Mouse (Mus musculus): ENCODE results near the gene Fh1. TPM values are rescaled to one million over a fixed set of nuclear protein-coding genes. Genes with fewer than 3 reads are reported as not detected.

The Fh1 gene
- 561 TPM for polyA plus RNA-seq (2014; fragmentation: Illumina TruSeq; extraction: RNeasy Lipid Tissue Mini Kit (QIAGEN cat#74804); ENCODE audit: low read depth, low replicate concordance)

DNA sequence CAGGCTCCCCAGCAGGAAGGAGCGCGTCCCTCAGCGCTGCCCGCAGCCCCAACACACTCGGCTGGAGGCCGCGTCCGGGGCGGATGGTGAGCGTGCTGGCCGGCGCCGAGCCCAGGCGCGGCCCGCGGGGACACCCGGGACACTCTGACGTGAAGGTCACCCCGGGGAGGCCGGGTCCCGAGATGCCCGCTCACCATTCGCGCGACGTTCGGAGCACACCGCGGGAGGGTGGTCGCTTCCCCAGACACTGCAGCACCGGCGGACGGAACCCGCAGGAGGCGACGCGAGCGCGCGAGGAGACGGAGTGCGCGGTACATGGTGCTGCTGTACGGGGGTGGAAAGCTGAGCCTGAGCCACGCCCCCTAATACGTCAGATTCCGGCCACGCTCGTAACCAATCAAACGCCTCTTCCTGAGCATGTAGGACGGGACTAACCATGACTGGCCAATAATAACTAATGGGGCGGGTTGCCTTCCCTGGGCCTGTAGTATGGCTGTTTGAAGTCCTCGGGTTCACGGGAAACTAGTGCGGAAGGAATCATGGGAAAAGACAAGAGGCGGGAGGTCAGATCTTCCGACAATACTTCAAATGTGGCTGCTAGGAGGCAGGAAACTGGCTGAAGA is at the start of gene Fh1:
Gene Fh1 (minus strand): TSS at position 379 of the 623 bp plus-strand sequence.

DNA sequence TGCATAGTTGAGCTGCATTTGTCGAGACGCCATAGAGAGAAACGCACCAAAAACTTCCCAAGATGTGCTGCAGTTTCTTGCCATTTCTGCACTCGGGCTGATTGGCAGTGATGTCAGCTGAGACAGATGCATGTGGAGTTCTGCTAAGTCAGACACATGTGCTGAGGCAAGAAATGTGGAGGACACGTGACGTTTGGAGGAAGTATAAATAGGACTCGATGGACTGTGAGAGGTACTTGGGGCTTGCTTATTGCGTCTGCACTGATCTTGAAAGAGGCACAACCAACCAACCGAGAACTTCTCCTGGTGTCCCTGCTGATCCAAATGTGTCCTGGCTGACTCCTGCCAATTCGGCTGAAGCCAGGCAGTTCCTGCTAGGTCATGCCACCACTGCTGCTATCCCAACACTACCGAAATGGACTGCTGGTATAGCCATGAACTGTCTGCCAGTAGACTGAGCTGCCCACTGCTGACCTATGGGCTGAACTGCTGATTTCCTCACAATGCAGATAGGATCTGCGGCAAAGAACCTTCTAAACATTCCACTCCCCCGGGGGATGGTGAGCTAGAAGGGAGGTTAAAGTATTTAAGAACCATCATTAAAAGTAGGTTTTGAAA is 5.5 kb downstream of the Fh1 start, which contains the start of gene Kmo:
Gene Kmo (plus strand): TSS at position 568 of the 618 bp plus-strand sequence.

Other genes starting within 250 kb of the Fh1 start
- gene Rgs7, start 133.1 kb downstream of the Fh1 start, polyA plus RNA-seq (2014; fragmentation: Illumina TruSeq; extraction: RNeasy Lipid Tissue Mini Kit (QIAGEN cat#74804); ENCODE audit: low read depth, low replicate concordance): 1.2 TPM
- 184 TPM for gene Kmo, start 5.3 kb downstream of the Fh1 start, polyA plus RNA-seq (2014; fragmentation: Illumina TruSeq; extraction: RNeasy Lipid Tissue Mini Kit (QIAGEN cat#74804); ENCODE audit: low read depth, low replicate concordance)
- gene Opn3, start 67.1 kb upstream of the Fh1 start, polyA plus RNA-seq (2014; fragmentation: Illumina TruSeq; extraction: RNeasy Lipid Tissue Mini Kit (QIAGEN cat#74804); ENCODE audit: low read depth, low replicate concordance): 2.4 TPM
- gene Chml, start 67.3 kb upstream of the Fh1 start, polyA plus RNA-seq (2014; fragmentation: Illumina TruSeq; extraction: RNeasy Lipid Tissue Mini Kit (QIAGEN cat#74804); ENCODE audit: low read depth, low replicate concordance): 11.9 TPM
- not detected for gene Wdr64, start 73.0 kb upstream of the Fh1 start, polyA plus RNA-seq (2014; fragmentation: Illumina TruSeq; extraction: RNeasy Lipid Tissue Mini Kit (QIAGEN cat#74804); ENCODE audit: low read depth, low replicate concordance)